Mouse (Mus musculus) intestine, embryonic 14.5 days (tissue): ENCODE measurements around the gene Plcb4. TPM values are rescaled to one million over a fixed set of nuclear protein-coding genes. Genes with fewer than 3 reads are reported as not detected.

Experiments used
- ATAC-seq: fragments of 200-750 bp; cut with Nextera tagmentation; replicated peaks from 2 replicates; pipeline ENCODE4 v1.8.0; 2017; ENCODE audit warnings: low read depth, moderate number of reproducible peaks, moderate TSS enrichment, moderate library complexity; ENCODE audit not compliant: low FRiP score, low TSS enrichment
- DNase-seq: peaks from one replicate; pipeline ENCODE4 v3.0.0-alpha.2; 2018; ENCODE audit warnings: low spot score
- H3K27ac ChIP-seq: fragments of 300-500 bp; sonication (generic); 2 replicates; pipeline ENCODE4 v1.5.1; 2014; ENCODE audit warnings: low read depth, mild to moderate bottlenecking, control low read depth
- H3K27me3 ChIP-seq: fragments of 300-500 bp; sonication (generic); replicated peaks from 2 replicates; pipeline ENCODE4 v1.6.1; 2014; ENCODE audit warnings: low read length, control low read depth; ENCODE audit not compliant: control insufficient read depth, insufficient read depth
- H3K36me3 ChIP-seq: fragments of 300-500 bp; sonication (generic); 2 replicates; pipeline ENCODE4 v1.6.1; 2014; ENCODE audit warnings: low read length, control low read depth; ENCODE audit not compliant: control insufficient read depth, insufficient read depth
- H3K4me1 ChIP-seq: fragments of 300-500 bp; sonication (generic); replicated peaks from 2 replicates; pipeline ENCODE4 v1.6.1; 2014; ENCODE audit warnings: low read length, control low read depth, mixed read lengths; ENCODE audit not compliant: control insufficient read depth, insufficient read depth
- H3K4me2 ChIP-seq: fragments of 300-500 bp; sonication (generic); 2 replicates; pipeline ENCODE4 v1.6.1; 2014; ENCODE audit warnings: low read length
- H3K4me3 ChIP-seq: fragments of 300-500 bp; sonication (generic); 2 replicates; pipeline ENCODE4 v1.5.1; 2014; ENCODE audit warnings: low read depth, low read length, control low read depth, mixed read lengths
- H3K9ac ChIP-seq: fragments of 300-500 bp; sonication (generic); 2 replicates; pipeline ENCODE4 v1.6.1; 2014; ENCODE audit warnings: mild to moderate bottlenecking, low read length
- H3K9me3 ChIP-seq: fragments of 300-500 bp; sonication (generic); 2 replicates; pipeline ENCODE4 v1.6.1; 2016; ENCODE audit warnings: low read length, control low read depth; ENCODE audit not compliant: control insufficient read depth
- WGBS: fragments of 180-500 bp; shearing (Covaris S2); extraction: QIAGEN DNeasy Blood & Tissue Kit; methylation state at CpG from one replicate; pipeline ENCODE4 v1.1.7; 2014; 5-methylcytosine and 5-hydroxymethylcytosine counted together
- polyA plus RNA-seq: library from polyadenylated mRNA; unstranded; fragments of >200 nt; fragmentation: Nextera tagmentation; extraction: Ambion mirVana; gene quantifications from 2 replicates; pipeline ENCODE4 v1.2.1, GENCODE M21; 2014

Gene Plcb4
- polyA plus RNA-seq, 1 experiment from 2014 or later = 19.4 TPM

DNA sequence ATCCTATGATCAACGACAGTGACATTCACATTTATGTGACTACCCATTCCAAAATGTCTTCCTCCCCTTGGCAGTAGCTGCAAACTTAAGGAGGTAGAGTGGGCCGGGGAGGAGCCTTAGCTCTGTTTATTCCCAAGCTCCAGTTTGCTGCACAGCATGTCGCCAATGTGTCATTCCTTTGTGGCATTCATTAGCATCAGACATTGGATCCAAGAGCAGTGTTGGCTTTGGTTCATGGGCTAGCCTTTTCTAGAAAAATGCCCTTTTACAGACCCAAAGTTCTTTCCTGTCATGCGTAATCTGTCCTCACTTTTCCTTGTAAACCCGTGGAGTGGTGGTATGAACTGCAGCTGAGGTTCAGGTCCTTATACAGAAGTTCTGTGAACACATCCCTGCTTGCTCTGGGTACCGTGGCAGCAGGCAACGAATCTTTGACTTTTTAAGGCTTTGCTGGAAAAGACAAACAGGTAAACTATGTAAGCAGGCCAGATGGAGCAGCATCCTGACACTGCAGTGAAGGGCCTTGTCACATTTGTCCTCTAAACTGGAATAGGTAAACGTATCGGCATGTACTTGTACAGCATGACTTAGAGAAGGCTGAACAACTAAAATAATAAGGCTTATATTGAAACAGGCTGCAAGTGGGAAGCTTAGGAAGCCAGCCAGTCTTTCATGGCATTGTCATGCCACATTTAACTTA lies 270.4 kb downstream of the Plcb4 start:
- Histone ChIP-seq H3K4me1 (0 out of 2 replicates have a peak, but pooled peaks cover 2% of the 10 kb centered on the region), H3K9me3 (no peaks in the 10 kb centered on the region), H3K27ac (no peak overlapping the region), H3K4me2 (no peak overlapping the region), H3K4me3 (no peak overlapping the region), H3K9ac (no peak overlapping the region), H3K36me3 (no peaks in the 10 kb centered on the region), H3K27me3 (no peaks in the 10 kb centered on the region)
- DNase-seq (no peak), ATAC-seq (no peak)
- WGBS = 85% methylated on average over 9 of the region's 9 CpGs

- Histone ChIP-seq H3K27ac (no peak overlapping the region), H3K4me3 (no peak overlapping the region), H3K4me1 (0 out of 2 replicates have a peak, but pooled peaks cover 2% of the 10 kb centered on the region), H3K4me2 (no peak overlapping the region), H3K27me3 (no peaks in the 10 kb centered on the region), H3K36me3 (no peaks in the 10 kb centered on the region), H3K9me3 (no peaks in the 10 kb centered on the region), H3K9ac (no peak overlapping the region)
- DNase-seq = no peak
- WGBS = 81% methylated on average over 4 of the region's 4 CpGs
- ATAC-seq = no peak
Measured at GRCm38 (mm10) chr2:135930696-135931095, 271.9 kb downstream of the Plcb4 start.

DNA sequence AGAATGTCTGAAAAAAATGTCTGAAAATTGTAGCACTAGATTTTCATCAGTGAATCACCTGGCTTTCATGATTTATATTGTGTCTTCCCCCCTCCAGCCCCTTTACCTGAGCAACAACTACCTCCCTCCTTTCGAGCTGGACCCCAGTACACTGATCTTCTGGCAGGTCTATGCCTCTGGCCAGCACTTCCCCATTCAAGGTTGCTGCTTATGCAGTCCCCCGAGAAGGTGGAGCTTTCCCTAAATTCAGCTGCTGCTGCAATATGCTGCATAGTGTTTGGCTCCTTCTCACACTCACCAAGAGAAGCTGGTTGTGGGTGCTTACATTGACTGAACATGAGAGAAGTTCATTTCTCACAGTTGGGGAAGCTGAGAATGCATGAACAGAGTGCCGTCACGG lies 273.8 kb downstream of the Plcb4 start:
- Histone ChIP-seq H3K36me3 (no peaks in the 10 kb centered on the region), H3K9ac (no peak overlapping the region), H3K4me2 (no peak overlapping the region), H3K27ac (no peak overlapping the region), H3K4me1 (0 out of 2 replicates have a peak, but pooled peaks cover 2% of the 10 kb centered on the region), H3K4me3 (no peak overlapping the region), H3K9me3 (no peaks in the 10 kb centered on the region), H3K27me3 (no peaks in the 10 kb centered on the region)
- DNase-seq (peak; percentile 12), ATAC-seq (no peak)
- 90% methylated on average over 4 of the region's 4 CpGs for WGBS

DNA sequence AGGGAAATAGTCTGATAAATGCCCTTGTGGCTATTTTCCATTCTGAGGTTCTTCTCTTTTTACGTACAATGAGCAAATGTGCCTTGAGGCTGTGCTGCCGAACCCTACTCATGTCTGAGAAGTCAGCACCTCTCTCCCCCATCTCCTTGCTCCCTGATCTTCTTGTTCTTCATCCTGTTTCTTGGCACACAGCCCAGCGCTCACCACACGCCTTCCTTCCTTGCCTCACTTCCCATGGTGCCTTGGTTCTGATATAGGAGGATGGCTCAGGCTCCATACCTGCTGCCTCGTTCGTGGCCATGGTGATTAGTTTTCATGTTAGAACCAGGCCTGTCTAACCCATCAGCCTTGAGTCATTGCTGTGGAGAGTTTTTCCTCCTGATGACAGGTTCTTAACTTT lies 277.6 kb downstream of the Plcb4 start:
- ATAC-seq (no peak), DNase-seq (peak; percentile 27)
- no peak overlapping the region for H3K27ac ChIP-seq
- no peaks in the 10 kb centered on the region for H3K9me3 ChIP-seq
- H3K36me3 ChIP-seq = no peaks in the 10 kb centered on the region
- 81% methylated on average over 6 of the region's 6 CpGs for WGBS
- no peaks in the 10 kb centered on the region for H3K27me3 ChIP-seq
- H3K4me3 ChIP-seq = no peak overlapping the region
- no peak overlapping the region for H3K9ac ChIP-seq
- H3K4me1 ChIP-seq = no peaks in the 10 kb centered on the region
- H3K4me2 ChIP-seq = no peak overlapping the region

GRCm38 (mm10) chr2:135937646-135938045 lies 278.8 kb downstream of the Plcb4 start:
- no peak overlapping the region for H3K27ac ChIP-seq
- no peaks in the 10 kb centered on the region for H3K4me1 ChIP-seq
- no peaks in the 10 kb centered on the region for H3K9me3 ChIP-seq
- no peak overlapping the region for H3K4me3 ChIP-seq
- no peaks in the 10 kb centered on the region for H3K27me3 ChIP-seq
- ATAC-seq (no peak), DNase-seq (peak; percentile 12)
- no peak overlapping the region for H3K9ac ChIP-seq
- H3K4me2 ChIP-seq = no peak overlapping the region
- WGBS = 87% methylated on average over 6 of the region's 6 CpGs
- no peaks in the 10 kb centered on the region for H3K36me3 ChIP-seq

DNA sequence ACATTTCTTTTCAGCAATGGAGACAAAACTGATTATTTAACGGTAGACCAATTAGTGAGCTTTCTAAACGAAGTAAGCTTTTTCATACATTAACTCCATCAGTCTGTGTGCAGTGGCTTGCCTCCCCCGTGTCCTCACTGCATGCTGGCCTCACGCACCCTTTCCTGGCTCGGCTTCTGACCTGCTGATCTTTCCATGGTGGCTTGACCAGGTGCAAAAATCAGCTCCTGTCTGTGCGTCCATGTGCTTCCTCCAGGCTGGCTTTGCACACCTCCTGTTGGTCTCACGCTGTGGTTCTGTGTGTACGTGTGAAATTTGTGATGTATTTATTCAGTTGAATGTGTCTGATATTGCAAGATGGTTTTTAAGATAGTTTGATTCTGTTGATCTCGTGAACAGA lies 281.1 kb downstream of the Plcb4 start:
- 74% methylated on average over 9 of the region's 9 CpGs for WGBS
- Histone ChIP-seq H3K36me3 (no peaks in the 10 kb centered on the region), H3K4me1 (no peaks in the 10 kb centered on the region), H3K4me3 (no peak overlapping the region), H3K9ac (no peak overlapping the region), H3K27me3 (no peaks in the 10 kb centered on the region), H3K4me2 (no peak overlapping the region), H3K9me3 (no peaks in the 10 kb centered on the region), H3K27ac (no peak overlapping the region)
- no peak for DNase-seq
- ATAC-seq = no peak

GRCm38 (mm10) chr2:135947839-135948238 lies 289.0 kb downstream of the Plcb4 start:
- H3K9ac ChIP-seq = no peak overlapping the region
- no peaks in the 10 kb centered on the region for H3K27me3 ChIP-seq
- 71% methylated on average over 1 of the region's 1 CpGs for WGBS
- no peak overlapping the region for H3K27ac ChIP-seq
- H3K36me3 ChIP-seq = no peaks in the 10 kb centered on the region
- H3K4me3 ChIP-seq = no peak overlapping the region
- ATAC-seq (no peak), DNase-seq (no peak)
- no peaks in the 10 kb centered on the region for H3K4me1 ChIP-seq
- no peak overlapping the region for H3K4me2 ChIP-seq
- no peaks in the 10 kb centered on the region; the same call in 1 of the 2 replicates for H3K9me3 ChIP-seq

DNA sequence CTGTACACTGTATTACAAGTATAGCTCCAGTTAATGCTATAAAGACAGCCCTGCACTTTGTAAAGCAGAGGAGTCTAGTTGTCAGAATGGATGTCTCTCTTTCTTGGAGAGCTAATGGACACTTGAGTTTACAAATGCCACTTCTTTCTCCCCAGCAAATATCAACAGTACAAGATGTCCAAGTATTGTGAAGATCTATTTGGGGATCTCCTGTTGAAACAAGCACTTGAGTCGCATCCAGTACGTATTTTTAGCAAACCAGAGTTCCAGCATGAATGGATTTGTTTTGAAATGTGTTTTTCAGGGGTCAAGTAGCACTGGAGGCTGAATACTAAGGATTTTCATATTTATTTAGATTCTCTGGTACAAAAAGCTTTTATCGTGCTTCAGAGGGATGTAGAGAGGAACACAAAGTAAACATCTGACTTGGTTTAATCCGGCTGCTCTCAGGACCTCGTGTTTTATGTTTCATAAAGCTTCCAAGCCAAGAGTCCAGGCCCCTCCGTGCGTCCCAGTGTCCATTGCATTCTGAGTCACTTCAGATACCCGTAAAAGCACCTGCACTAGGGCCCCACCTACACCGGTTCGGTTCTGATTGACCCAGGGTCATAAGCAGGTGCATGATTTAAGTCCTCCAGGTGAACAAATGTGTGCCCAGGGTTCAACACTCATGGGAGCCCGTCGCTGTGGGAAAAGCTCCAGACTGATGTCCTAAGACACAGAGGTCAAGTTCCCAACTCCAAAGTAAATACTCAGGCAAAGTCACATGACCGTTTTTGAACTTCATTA lies 296.1 kb downstream of the Plcb4 start:
- WGBS = 51% methylated on average over 13 of the region's 13 CpGs

More for the DNA sequence above, 296.1 kb downstream of the Plcb4 start:
- H3K4me2 ChIP-seq = no peak overlapping the region
- ATAC-seq = no peak
- 0 out of 2 replicates have a peak, but pooled peaks cover 4% of the 10 kb centered on the region for H3K4me1 ChIP-seq
- no peaks in the 10 kb centered on the region for H3K27me3 ChIP-seq
- H3K27ac ChIP-seq = no peak overlapping the region
- no peak overlapping the region for H3K4me3 ChIP-seq
- peak; percentile 46 for DNase-seq
- no peak overlapping the region for H3K9ac ChIP-seq
- H3K9me3 ChIP-seq = no peaks in the 10 kb centered on the region
- H3K36me3 ChIP-seq = no peaks in the 10 kb centered on the region
